ENCODE assay signal across 17 mouse cellular contexts in the genomic region with DNA sequence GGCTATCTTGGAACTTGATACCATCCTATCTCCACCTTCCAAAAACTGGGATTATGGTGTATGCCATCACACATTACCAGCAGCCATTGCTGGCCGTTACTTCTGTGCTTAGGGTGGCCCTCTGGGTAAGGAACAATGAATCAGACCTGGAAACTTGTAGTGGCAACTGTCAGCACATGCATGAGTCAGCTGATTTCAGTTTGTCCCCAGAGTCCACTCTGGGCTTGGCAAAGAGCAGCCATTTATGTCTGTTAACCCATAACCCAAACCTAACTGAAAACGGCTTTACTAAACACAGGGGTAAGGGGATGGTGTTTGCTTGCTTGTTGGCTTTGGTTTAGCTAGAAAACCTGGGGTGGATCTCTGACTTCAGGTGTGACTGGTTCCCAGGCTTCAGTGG.
"Had no signal": no experiment of that assay in that cellular context is flagged by ENCODE, and none has a peak within 500 bp of the region (broad histone marks: within the 10 kb centered on the region; RNA-seq: fewer than 3 reads in every experiment).

No protein-coding gene starts in this region.

- H3K4me3 ChIP-seq: lung, embryonic 15.5 days; megakaryocyte, embryonic 14.5 days; midbrain, embryonic 13.5 days; midbrain, embryonic 15.5 days; neural tube, embryonic 12.5 days; stomach, embryonic 15.5 days had no signal

- H3K36me3 ChIP-seq: lung, embryonic 15.5 days; midbrain, embryonic 13.5 days; midbrain, embryonic 15.5 days; neural tube, embryonic 12.5 days; stomach, embryonic 15.5 days had no signal

- H3K9ac ChIP-seq: lung, embryonic 15.5 days; midbrain, embryonic 13.5 days; midbrain, embryonic 15.5 days; neural tube, embryonic 12.5 days; stomach, embryonic 15.5 days had no signal

- DNase-seq: lung, adult 2 months; lung, postnatal 14 days; lung, postnatal 36 days; right cerebral cortex, postnatal 25 days; thymus, adult 2 months; thymus, postnatal 25 days; thymus, postnatal 4 days had no signal

- ATAC-seq: lung, postnatal 0 days; midbrain, embryonic 13.5 days; midbrain, embryonic 15.5 days had no signal

- H3K4me2 ChIP-seq: lung, embryonic 15.5 days; midbrain, embryonic 11.5 days; midbrain, embryonic 13.5 days; midbrain, embryonic 15.5 days; neural tube, embryonic 12.5 days; stomach, embryonic 15.5 days had no signal

- H3K4me1 ChIP-seq: megakaryocyte, embryonic 14.5 days; midbrain, embryonic 15.5 days; neural tube, embryonic 12.5 days; stomach, embryonic 15.5 days had no signal

- H3K27me3 ChIP-seq: lung, embryonic 15.5 days; midbrain, embryonic 13.5 days; midbrain, embryonic 15.5 days; neural tube, embryonic 12.5 days; stomach, embryonic 15.5 days had no signal

- H3K27ac ChIP-seq: lung, embryonic 15.5 days; macrophage; midbrain, embryonic 13.5 days; midbrain, embryonic 15.5 days; neural tube, embryonic 12.5 days; stomach, embryonic 15.5 days; stomach, postnatal 0 days had no signal

- H3K9me3 ChIP-seq: lung, embryonic 15.5 days; midbrain, embryonic 13.5 days; midbrain, embryonic 15.5 days; neural tube, embryonic 12.5 days; stomach, embryonic 15.5 days had no signal
